Mouse (Mus musculus): ENCODE results near the gene Lrrk1.
"Not testable (repeated sequence)": the region's sequence is repeated elsewhere in the genome, so short reads cannot be mapped to it uniquely, and the experiment has no call there.

The Lrrk1 gene

DNA sequence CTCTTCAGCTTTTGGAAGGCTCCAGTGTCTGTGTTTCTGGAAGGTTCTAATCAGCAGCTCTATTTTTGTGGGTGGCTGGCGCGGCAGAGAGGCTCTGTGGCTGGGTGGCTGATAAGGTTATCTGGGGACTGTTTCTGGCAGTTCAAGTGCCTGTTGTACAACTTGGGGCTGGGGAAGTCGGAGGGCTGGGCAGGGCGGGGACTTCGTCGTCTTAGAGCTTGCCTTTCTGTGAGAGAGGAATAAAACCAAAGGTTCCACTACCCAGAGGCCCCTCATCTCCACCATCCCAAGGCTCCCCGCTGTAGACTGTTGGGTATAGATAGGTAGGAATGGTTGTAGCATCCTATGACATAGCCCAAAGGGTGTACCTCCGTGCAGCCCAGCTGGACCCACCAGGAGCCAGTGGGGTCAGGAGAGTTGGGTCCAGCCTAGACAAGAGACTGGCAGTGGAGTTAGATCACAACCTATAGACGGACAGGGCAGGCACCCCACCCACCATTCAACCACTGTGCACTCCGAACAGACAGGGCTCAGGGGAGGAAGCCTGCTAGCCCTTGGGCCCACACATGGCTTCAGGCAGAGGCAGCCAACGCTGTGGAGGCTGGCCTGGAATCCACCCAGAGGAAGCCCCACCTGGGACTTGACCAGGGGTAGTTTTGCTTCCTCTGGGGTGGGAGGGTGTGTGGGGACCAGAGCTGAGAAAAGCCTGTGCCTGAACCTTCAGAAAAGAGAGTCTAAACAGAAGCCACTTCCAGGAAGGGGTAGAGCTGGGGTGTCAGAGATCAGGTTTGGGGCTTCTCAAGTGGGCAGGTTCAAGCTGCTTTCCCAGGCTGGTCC is 191.3 kb downstream of the Lrrk1 start:
- in situ Hi-C loops (cut with MseI, MboI) = no loop called here

DNA sequence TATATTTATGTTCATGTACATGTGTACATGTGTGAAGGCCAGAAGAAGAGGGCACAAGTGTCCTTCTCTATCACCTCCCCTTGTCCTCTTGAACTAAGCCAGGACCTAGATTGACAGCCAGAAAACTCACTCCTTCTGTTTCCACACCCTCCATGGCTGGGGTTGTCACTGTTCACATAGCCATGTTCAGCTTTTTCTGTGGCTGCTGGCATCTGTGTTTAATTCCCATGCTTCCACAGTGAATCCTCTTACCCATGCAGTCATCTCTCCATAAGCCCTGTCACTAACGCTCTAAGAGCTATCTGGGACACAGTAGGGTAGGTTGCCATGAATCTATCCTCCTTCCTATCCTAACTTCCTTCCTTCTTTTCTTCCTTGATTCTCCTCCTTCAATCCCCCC is 192.3 kb downstream of the Lrrk1 start:
- in situ Hi-C loops (cut with MseI, MboI) = no loop called here

DNA sequence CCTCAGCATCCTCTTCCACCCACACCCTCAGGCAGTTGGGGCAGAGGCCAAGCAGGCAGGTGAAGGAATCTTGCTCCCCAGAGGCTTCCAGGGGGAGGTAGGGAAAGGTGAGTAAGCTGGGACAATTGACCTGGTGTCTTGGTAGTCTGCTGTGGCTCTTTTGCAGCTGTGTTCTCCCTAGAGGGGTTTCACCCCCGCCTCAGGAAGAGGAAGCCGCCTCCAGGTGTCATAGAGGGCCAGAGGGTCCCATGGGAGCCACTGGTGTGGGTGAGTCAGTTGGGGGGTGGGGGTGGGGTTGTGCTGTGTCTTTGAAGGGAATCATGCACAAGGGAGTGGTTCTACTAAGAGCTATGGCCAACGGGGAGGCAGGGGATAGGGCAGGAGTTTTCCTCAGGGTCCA is 193.6 kb downstream of the Lrrk1 start:
- in situ Hi-C loops (cut with MseI, MboI) = no loop called here

DNA sequence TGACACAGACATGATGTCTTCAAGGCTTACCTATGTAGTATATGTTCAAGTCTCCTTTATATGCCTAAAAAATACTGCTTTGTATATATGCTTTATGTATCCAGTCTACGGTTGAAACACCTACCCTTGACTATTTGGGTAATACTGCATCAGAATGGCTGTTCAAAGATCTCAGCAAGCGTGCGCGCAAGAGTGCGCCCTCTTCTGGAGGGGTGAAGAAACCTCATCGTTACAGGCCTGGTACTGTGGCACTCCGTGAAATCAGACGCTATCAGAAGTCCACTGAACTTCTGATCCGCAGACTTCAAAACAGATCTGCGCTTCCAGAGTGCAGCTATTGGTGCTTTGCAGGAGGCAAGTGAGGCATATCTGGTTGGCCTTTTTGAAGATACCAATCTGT is 197.8 kb downstream of the Lrrk1 start:
- in situ Hi-C loops (cut with MseI, MboI) = not testable (repeated sequence)

DNA sequence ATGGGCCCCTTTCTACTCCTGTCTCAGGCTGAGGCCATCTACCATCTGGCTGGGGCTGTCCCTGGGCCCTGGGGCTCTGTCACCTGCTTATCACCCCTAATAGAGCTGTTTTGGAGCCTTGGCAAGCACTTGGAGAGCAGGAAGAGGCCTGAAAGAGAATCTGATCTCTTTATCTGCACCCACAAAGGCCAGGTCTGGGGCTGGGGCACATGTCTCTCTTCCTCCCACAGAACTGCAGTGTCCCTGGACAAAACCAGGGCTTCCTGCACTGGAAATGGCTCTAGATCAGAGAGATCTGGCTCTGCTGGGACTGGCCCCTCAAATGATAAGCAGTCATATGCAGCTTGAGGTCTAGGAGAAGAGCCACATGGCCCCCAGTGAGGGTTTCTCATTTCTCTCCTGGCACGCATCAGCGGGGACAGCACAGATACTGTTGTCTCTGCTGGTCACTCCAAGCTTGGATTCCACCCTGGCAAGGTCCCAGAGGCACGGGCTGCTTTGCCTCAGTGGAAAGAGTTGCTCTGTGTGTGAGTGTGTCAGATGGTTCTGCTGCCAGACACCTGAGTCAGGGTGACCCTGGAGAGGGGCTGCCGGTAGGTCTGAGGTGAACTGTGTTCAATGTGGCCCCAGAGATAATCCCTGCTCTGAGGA is 200.4 kb downstream of the Lrrk1 start:
- in situ Hi-C loops (cut with MseI, MboI) = no loop called here

DNA sequence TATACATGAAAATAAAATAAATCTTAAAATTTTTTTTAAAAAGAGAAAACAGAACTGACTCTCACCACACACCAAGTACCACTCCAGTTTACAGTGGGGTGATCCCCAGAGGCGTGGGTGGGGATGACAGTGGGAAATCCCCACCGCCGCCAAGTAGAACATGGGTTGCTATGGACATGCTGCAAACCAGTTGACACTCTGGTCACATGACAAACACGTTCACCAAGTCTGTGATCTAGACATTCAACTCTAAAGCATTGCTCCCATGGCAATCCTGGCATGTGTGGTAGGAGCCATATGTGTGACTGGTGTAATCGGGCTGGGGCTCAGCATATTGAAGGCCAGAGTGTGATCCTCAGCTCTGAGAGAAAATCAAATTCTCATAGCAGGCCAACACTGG is 202.8 kb downstream of the Lrrk1 start:
- in situ Hi-C loops (cut with MseI, MboI) = no loop called here

DNA sequence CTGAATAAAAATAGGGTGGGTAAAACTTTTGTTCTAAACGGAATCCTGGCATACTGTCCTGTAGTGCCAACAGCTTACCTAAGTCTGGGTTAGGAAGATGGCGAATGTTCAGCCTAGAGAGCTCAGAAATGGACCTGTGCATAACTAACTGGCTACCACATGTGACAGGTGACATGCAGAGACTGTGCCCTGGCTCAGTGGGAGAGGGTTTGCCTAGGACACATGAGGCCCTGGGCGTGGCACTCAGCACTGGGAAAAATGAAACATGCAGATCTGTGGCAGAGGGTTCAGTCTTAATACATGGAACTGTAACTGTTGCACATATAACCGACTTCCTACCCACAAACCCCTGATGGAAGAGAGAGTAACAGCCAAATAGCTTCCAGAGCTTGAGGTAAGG is 204.1 kb downstream of the Lrrk1 start:
- in situ Hi-C loops (cut with MseI, MboI) = no loop called here

DNA sequence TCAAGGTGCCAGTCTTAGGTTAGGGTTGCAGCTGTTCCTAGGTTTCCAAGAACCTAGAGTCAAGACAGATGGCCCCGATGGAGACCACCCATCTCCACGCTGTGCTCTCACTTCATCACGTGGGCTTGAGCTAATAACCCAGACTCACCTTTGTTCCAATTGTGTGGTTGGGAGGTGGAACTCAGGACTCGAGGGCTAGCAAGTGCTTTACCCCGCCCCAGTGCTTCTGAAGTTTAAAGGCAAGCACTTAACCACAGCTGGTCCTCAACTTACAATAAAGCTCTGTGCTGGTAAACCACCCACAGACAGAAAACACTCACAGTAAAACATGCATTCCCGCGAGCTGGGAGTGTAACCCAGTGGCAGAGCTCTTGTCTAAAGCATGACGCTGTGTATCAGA is 204.7 kb downstream of the Lrrk1 start:
- in situ Hi-C loops (cut with MseI, MboI) = no loop called here

DNA sequence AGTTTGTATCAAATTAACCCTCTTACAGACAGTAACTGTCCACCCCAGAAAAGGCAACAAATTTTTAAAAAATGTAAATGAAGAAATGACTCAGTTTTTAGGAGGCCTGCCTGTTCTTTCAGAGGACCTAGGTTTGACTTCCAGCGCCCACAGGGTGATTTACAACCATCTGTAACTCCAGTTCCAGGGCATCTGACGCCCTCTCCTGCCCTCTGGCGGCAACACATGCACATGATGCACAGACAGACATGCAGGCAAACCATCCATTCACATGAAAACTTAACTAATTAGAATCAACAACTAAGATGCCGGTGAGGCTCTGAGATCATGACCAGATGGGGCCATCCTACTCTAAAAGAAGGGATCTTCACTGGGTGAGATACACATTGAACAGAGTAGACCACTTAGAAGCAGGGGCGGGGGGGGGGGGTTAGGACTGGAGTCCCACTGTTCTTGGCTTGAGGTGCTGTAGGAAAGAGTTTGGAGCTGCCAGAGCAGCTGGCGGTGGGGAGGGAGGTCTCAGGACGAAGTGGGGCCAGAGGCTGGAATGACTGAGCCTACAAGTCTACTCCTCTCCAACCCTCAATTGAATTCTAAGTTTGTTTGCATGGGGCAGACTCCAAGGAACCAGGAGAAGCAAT is 206.0 kb downstream of the Lrrk1 start:
- in situ Hi-C loops (cut with MseI, MboI) = no loop called here

DNA sequence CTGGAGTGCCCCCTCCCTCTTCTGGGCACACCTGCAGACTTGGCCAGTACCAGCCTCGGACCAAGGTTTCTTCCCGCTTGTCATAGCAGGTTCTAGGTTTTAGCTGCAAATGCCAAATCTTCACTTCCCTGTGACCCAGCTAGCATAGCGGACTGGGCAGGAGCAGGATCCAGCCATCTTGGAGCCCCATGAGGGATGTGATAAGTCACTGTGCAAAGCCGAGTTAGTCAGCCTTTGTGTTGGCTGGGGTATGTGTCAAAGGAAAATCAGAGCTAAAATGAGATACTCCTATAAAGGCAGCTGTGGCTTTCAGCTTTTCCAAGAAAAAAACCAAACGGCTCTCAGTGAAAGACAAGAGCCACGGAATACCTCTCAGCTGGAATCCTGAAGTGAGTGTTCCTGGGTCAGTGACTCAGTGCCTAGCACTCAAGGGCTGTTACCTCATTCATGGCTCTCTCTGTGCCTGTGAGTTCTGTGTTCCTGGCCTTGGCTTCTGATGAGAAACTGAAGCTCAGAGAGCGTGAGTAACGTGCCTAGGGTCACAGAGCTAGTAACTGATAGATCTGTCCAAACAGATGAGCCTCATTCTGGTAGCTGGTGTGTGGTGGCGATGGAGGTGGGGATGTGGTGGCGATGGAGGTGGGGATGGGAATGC is 207.3 kb downstream of the Lrrk1 start:
- in situ Hi-C loops (cut with MseI, MboI) = no loop called here

DNA sequence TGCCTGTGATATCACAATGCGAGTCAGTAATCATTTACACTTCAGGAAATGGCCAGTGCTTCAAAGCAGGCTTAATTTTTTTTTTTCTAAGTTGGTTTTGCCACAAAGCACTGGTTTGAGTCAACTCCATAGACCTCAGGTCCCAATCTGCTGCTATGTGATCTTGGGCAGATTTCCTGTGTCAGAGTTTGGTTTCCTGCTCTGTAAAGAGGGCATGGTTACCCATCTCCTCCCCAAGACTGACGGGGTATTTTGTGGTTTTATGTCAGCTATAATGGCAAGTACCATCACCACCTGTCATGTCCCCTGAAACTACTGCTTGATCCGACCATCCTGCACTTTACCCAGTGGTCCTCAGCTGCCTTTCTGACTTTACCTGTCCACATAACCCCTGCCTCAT is 207.9 kb downstream of the Lrrk1 start:
- in situ Hi-C loops (cut with MseI, MboI) = no loop called here

DNA sequence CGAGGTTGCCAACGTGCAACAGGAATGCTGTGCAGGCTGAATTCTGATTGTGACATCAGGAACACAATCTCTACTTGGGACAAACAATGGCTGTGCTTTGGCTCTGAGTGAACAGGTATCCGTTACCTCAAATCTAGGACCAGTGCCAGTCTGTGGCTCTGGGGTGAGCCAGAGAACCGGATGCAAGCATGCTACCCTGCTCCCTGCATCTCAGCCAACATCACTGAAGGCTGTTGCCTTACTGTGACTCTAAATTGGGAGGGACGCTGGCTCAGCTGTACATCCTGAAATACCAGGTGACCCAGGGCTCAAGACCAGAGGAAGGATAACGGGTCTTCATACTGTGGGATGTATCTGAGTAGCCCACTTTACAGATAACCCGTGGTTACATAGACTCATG is 208.4 kb downstream of the Lrrk1 start:
- in situ Hi-C loops (cut with MseI, MboI) = no loop called here

DNA sequence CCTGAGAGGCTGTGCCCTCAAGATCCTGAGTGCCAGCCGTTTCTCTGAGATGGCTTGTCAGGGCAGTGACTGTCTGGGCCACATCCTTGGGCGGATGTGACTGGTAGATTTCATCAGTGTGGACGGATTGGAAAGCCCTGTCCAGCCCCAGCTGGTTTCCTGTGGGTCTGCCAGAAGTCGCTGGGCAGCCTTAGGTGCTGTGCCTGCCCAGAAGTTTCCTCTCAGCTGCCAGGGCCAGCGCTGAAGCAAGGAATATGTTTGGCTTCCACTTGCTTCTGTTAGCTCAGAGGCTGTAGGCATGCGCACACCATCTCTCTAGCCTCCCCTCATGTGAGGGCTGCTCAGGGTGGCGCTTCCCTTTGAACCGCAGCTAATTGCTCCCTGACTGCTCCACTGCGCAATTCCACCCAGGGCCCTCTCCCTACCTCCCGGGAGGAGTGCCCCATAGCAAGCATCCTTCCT is 209.0 kb downstream of the Lrrk1 start:
- in situ Hi-C loops (cut with MseI, MboI) = no loop called here

DNA sequence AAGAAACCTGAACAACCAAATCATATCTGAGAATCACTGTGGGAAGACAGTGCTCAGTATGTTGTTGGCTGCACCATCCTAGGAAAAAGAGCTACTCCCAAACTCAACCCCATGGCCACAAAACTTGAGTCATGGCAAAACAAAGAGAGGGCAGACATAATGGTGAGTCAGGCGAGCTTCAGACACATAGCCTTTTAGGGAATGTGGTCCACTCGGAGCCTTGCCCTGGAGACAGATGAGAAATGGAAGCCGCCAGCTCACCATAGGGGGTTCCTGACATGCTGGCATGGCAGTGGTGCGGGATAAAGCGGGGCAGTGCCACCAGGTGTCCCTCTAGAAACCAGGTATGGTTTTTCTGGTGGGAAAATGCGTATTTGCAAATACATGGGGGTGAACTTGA is 210.0 kb downstream of the Lrrk1 start:
- in situ Hi-C loops (cut with MseI, MboI) = no loop called here

DNA sequence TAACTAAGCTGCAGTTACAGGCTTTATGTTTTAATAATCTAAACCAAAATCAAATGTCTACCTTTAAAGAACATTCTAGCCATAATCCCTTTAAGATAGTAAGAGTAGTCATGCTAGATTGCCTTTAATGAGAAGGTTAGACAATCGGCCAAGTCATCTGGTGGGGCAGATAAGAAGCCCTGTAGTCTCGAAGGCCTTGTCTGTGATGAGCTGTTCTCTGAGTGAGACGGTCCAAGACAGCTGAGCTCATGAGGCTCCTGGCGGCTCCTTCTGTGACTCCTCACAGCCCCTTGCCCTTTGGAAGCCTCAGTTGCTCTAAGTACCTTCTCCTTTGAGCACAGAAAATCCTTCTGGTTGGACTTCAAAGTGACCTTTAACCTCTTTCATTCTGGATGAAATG is 211.2 kb downstream of the Lrrk1 start:
- in situ Hi-C loops (cut with MseI, MboI) = no loop called here

Measured in mouse trophoblast stem cell (cell line).